Mouse (Mus musculus) heart, postnatal 0 days (tissue): ENCODE measurements around the gene Fam166b. TPM values are rescaled to one million over a fixed set of nuclear protein-coding genes. Genes with fewer than 3 reads are reported as not detected.
A peak's percentile ranks its signal among the peaks of the same experiment; 100 is the strongest.

Source experiments
- ATAC-seq: fragments of 200-750 bp; cut with Nextera tagmentation; 2 replicates; pipeline ENCODE4 v1.8.0; 2017; ENCODE audit warnings: low read depth, moderate number of reproducible peaks, moderate library complexity; ENCODE audit not compliant: insufficient read depth
- DNase-seq: peaks from one replicate; pipeline ENCODE4 v3.0.0-alpha.2; 2016; ENCODE audit warnings: low spot score
- H3K27ac ChIP-seq: fragments of 300-500 bp; sonication (generic); 2 replicates; pipeline ENCODE4 v1.5.1; 2014; ENCODE audit warnings: low read depth, mild to moderate bottlenecking
- H3K27me3 ChIP-seq: fragments of 300-500 bp; sonication (generic); 2 replicates; pipeline ENCODE4 v1.6.1; 2014; ENCODE audit warnings: low read length, mixed read lengths; ENCODE audit not compliant: control insufficient read depth, insufficient read depth
- H3K36me3 ChIP-seq: fragments of 300-500 bp; sonication (generic); replicated peaks from 2 replicates; pipeline ENCODE4 v1.6.1; 2014; ENCODE audit warnings: low read length, mixed read lengths; ENCODE audit not compliant: control insufficient read depth, insufficient read depth
- H3K4me1 ChIP-seq: fragments of 300-500 bp; sonication (generic); 2 replicates; pipeline ENCODE4 v1.6.1; 2014; ENCODE audit warnings: antibody characterized with exemption; ENCODE audit not compliant: control insufficient read depth, insufficient read depth
- H3K4me2 ChIP-seq: fragments of 300-500 bp; sonication (generic); 2 replicates; pipeline ENCODE4 v1.6.1; 2014; ENCODE audit warnings: low read depth, mild to moderate bottlenecking, low read length, moderate library complexity
- H3K4me3 ChIP-seq: fragments of 300-500 bp; sonication (generic); 2 replicates; pipeline ENCODE4 v1.5.1; 2014; ENCODE audit warnings: low read depth, low read length
- H3K9ac ChIP-seq: fragments of 300-500 bp; sonication (generic); replicated peaks from 2 replicates; pipeline ENCODE4 v1.6.1; 2014; ENCODE audit warnings: low read depth, low read length, mixed read lengths
- H3K9me3 ChIP-seq: fragments of 300-500 bp; sonication (generic); replicated peaks from 2 replicates; pipeline ENCODE4 v1.6.1; 2016; ENCODE audit warnings: low read length; ENCODE audit not compliant: control insufficient read depth
- CTCF ChIP-seq: IDR thresholded peaks from 2 replicates; pipeline ENCODE4 v1.5.1; 2016; ENCODE audit warnings: antibody characterized with exemption, control low read depth, low read depth
- EP300 ChIP-seq: IDR thresholded peaks from 2 replicates; pipeline ENCODE4 v1.6.1; 2016; ENCODE audit warnings: antibody characterized with exemption, low read depth
- WGBS: fragments of 180-500 bp; shearing (Covaris S2); extraction: QIAGEN DNeasy Blood & Tissue Kit; methylation state at CpG from one replicate; pipeline ENCODE4 v1.1.7; 2014; 5-methylcytosine and 5-hydroxymethylcytosine counted together
- polyA plus RNA-seq: library from polyadenylated mRNA; unstranded; fragments of >200 nt; fragmentation: Nextera tagmentation; extraction: Ambion mirVana; gene quantifications from 2 replicates; pipeline ENCODE4 v1.2.1, GENCODE M21; 2015
- total RNA-seq: library from RNA; depleted of rRNA; stranded (reverse); fragments of >200 nt; gene quantifications from 2 replicates; pipeline ENCODE4 v1.2.3, GENCODE M21; 2014; ENCODE audit warnings: low replicate concordance

Fam166b gene
- total and polyA plus RNA-seq, 2 experiments from 2014 or later = 0.14 TPM; not detected in 1

GRCm38 (mm10) chr4:43443511-43443910, 14.6 kb upstream of the Fam166b start:
- peak; percentile 4; the same call in 1 of the 2 replicates for ATAC-seq
- no peaks in the 10 kb centered on the region for H3K27me3 ChIP-seq
- H3K4me3 ChIP-seq = peak overlapping the region; percentile 92
- no peak for DNase-seq
- TF ChIP-seq EP300 (no peak), CTCF (no peak)
- H3K9ac ChIP-seq = peak overlapping the region; percentile 98
- 0 out of 2 replicates have a peak, but pooled peaks cover 8% of the 10 kb centered on the region for H3K4me1 ChIP-seq
- H3K27ac ChIP-seq = peak overlapping the region; percentile 97
- 3% methylated on average over 27 of the region's 28 CpGs for WGBS
- peak overlapping the region; percentile 99 for H3K4me2 ChIP-seq
- peaks cover 37% of the 10 kb centered on the region for H3K36me3 ChIP-seq
- no peaks in the 10 kb centered on the region for H3K9me3 ChIP-seq

GRCm38 (mm10) chr4:43442456-43443361, 13.8 kb upstream of the Fam166b start:
- peak; percentile 82 for DNase-seq
- Histone ChIP-seq H3K4me3 (peak overlapping the region; percentile 92), H3K27ac (peak overlapping the region; percentile 97), H3K4me1 (0 out of 2 replicates have a peak, but pooled peaks cover 8% of the 10 kb centered on the region), H3K4me2 (peak overlapping the region; percentile 99), H3K36me3 (peaks cover 29% of the 10 kb centered on the region), H3K9me3 (no peaks in the 10 kb centered on the region), H3K27me3 (no peaks in the 10 kb centered on the region), H3K9ac (peak overlapping the region; percentile 98)
- under 1% methylated on average over 67 of the region's 88 CpGs for WGBS
- ATAC-seq = peak; percentile 64
- TF ChIP-seq CTCF = no peak
- no peak for TF ChIP-seq EP300

- Histone ChIP-seq H3K4me3 (peak overlapping the region; percentile 92), H3K36me3 (peaks cover 22% of the 10 kb centered on the region), H3K27ac (peak overlapping the region; percentile 97), H3K27me3 (no peaks in the 10 kb centered on the region), H3K4me1 (0 out of 2 replicates have a peak, but pooled peaks cover 8% of the 10 kb centered on the region), H3K4me2 (peak overlapping the region; percentile 99), H3K9me3 (no peaks in the 10 kb centered on the region), H3K9ac (peak overlapping the region; percentile 98)
- WGBS = under 1% methylated on average over 33 of the region's 33 CpGs
- DNase-seq (peak; percentile 99), ATAC-seq (peak; percentile 96)
- TF ChIP-seq CTCF (peak; percentile 99), EP300 (no peak)
These were observed 13.1 kb upstream of the Fam166b start for GRCm38 (mm10) chr4:43442044-43442443.

GRCm38 (mm10) chr4:43441639-43442038, 12.7 kb upstream of the Fam166b start, which contains the start of gene Tesk1:
Gene Tesk1 (plus strand): TSS chr4:43441939.
- WGBS = 25% methylated on average over 4 of the region's 4 CpGs

GRCm38 (mm10) chr4:43432832-43433231, 3.9 kb upstream of the Fam166b start:
- no peak for ATAC-seq
- H3K27me3 ChIP-seq = no peaks in the 10 kb centered on the region
- TF ChIP-seq CTCF = no peak
- no peaks in the 10 kb centered on the region for H3K36me3 ChIP-seq
- H3K9ac ChIP-seq = no peak overlapping the region
- no peak overlapping the region for H3K4me3 ChIP-seq
- no peaks in the 10 kb centered on the region for H3K4me1 ChIP-seq
- no peaks in the 10 kb centered on the region for H3K9me3 ChIP-seq
- no peak overlapping the region for H3K27ac ChIP-seq
- no peak overlapping the region for H3K4me2 ChIP-seq
- DNase-seq = no peak
- 86% methylated on average over 1 of the region's 1 CpGs for WGBS

More at GRCm38 (mm10) chr4:43441639-43442038, 12.7 kb upstream of the Fam166b start, which contains the start of gene Tesk1:
- DNase-seq (no peak), ATAC-seq (no peak)
- Histone ChIP-seq H3K4me2 (peak within 1 kb of the TSS; percentile 99), H3K4me3 (peak within 1 kb of the TSS; percentile 92), H3K27me3 (no peaks in the 10 kb centered on the region), H3K4me1 (0 out of 2 replicates have a peak, but pooled peaks cover 8% of the 10 kb centered on the region), H3K9me3 (no peaks in the 10 kb centered on the region), H3K27ac (peak within 1 kb of the TSS; percentile 97), H3K36me3 (peaks cover 18% of the 10 kb centered on the region), H3K9ac (peak within 1 kb of the TSS; percentile 98)
- TF ChIP-seq EP300 (no peak), CTCF (no peak)
